Mouse (Mus musculus) intestine, embryonic 16.5 days (tissue): ENCODE results near the gene Clec16a. TPM values are rescaled to one million over a fixed set of nuclear protein-coding genes. Genes with fewer than 3 reads are reported as not detected.

Source experiments
- ATAC-seq: fragments of 200-750 bp; cut with Nextera tagmentation; 2 replicates; pipeline ENCODE4 v1.8.0; 2017; ENCODE audit warnings: moderate TSS enrichment, moderate library complexity
- H3K27ac ChIP-seq: fragments of 300-500 bp; sonication (generic); 2 replicates; pipeline ENCODE4 v1.5.1; 2014; ENCODE audit warnings: mild to moderate bottlenecking, low read length
- H3K27me3 ChIP-seq: fragments of 300-500 bp; sonication (generic); replicated peaks from 2 replicates; pipeline ENCODE4 v1.6.1; 2014; ENCODE audit warnings: low read length, control low read depth, mixed read lengths; ENCODE audit not compliant: control insufficient read depth, insufficient read depth
- H3K36me3 ChIP-seq: fragments of 300-500 bp; sonication (generic); 2 replicates; pipeline ENCODE4 v1.6.1; 2014; ENCODE audit warnings: low read length, control low read depth; ENCODE audit not compliant: control insufficient read depth, insufficient read depth
- H3K4me1 ChIP-seq: fragments of 300-500 bp; sonication (generic); 2 replicates; pipeline ENCODE4 v1.6.1; 2014; ENCODE audit warnings: low read length, control low read depth, mixed read lengths; ENCODE audit not compliant: control insufficient read depth, insufficient read depth
- H3K4me2 ChIP-seq: fragments of 300-500 bp; sonication (generic); 2 replicates; pipeline ENCODE4 v1.6.1; 2014; ENCODE audit warnings: low read depth, low read length, control low read depth
- H3K4me3 ChIP-seq: fragments of 300-500 bp; sonication (generic); 2 replicates; pipeline ENCODE4 v1.5.1; 2014; ENCODE audit warnings: mild to moderate bottlenecking, low read length
- H3K9ac ChIP-seq: fragments of 300-500 bp; sonication (generic); 2 replicates; pipeline ENCODE4 v1.6.1; 2014; ENCODE audit warnings: low read depth, low read length
- H3K9me3 ChIP-seq: fragments of 300-500 bp; sonication (generic); 2 replicates; pipeline ENCODE4 v1.6.1; 2016; ENCODE audit warnings: low read length, control low read depth; ENCODE audit not compliant: control insufficient read depth
- WGBS: fragments of 180-500 bp; shearing (Covaris S2); extraction: QIAGEN DNeasy Blood & Tissue Kit; methylation state at CpG from one replicate; pipeline ENCODE4 v1.1.7; 2014; 5-methylcytosine and 5-hydroxymethylcytosine counted together
- polyA plus RNA-seq: library from polyadenylated mRNA; unstranded; fragments of >200 nt; fragmentation: Nextera tagmentation; extraction: Ambion mirVana; gene quantifications from 2 replicates; pipeline ENCODE4 v1.2.1, GENCODE M21; 2015

Gene Clec16a
- polyA plus RNA-seq, 1 experiment from 2014 or later: 24.3 TPM

- ATAC-seq: peak; percentile 70
- Histone ChIP-seq H3K4me1 (peaks cover 17% of the 10 kb centered on the region), H3K27me3 (no peaks in the 10 kb centered on the region), H3K27ac (peak overlapping the region; percentile 66), H3K9ac (no peak overlapping the region), H3K36me3 (no peaks in the 10 kb centered on the region), H3K4me2 (no peak overlapping the region), H3K9me3 (no peaks in the 10 kb centered on the region), H3K4me3 (no peak overlapping the region)
- 43% methylated on average over 2 of the region's 2 CpGs for WGBS
These were observed 128.9 kb downstream of the Clec16a start for GRCm38 (mm10) chr16:10674020-10674419.

- Histone ChIP-seq H3K9me3 (no peaks in the 10 kb centered on the region), H3K4me1 (peaks cover 14% of the 10 kb centered on the region), H3K27ac (peak overlapping the region; percentile 55), H3K4me2 (no peak overlapping the region), H3K27me3 (no peaks in the 10 kb centered on the region), H3K9ac (no peak overlapping the region), H3K36me3 (no peaks in the 10 kb centered on the region), H3K4me3 (no peak overlapping the region)
- ATAC-seq: no peak
- WGBS: 86% methylated on average over 2 of the region's 2 CpGs
These were observed 129.8 kb downstream of the Clec16a start for GRCm38 (mm10) chr16:10674957-10675356.

DNA sequence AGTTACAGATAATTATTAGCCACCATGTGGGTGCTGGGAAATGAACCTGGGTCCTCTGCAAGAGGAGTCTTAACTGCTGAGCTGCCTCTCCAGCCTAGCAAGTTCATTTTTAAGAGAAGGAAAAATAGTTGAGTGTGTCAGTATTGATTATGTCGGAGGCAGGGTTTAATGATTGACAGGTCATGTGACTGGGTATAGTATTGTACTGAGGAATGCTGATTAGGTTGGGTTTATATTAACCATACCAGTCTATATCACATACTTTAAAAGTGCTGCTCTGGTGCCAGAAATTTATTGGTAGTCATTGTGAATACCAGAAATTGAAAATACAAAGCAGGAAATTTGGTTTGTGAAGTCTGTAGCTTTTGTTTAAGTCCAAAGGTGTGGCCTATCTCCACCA, 130.5 kb downstream of the Clec16a start:
- no peaks in the 10 kb centered on the region for H3K9me3 ChIP-seq
- no peak overlapping the region for H3K4me3 ChIP-seq
- peak overlapping the region; percentile 82 for H3K27ac ChIP-seq
- H3K9ac ChIP-seq: no peak overlapping the region
- H3K27me3 ChIP-seq: no peaks in the 10 kb centered on the region
- no peak overlapping the region for H3K4me2 ChIP-seq
- no peaks in the 10 kb centered on the region for H3K36me3 ChIP-seq
- peak; percentile 83 for ATAC-seq
- H3K4me1 ChIP-seq: peaks cover 12% of the 10 kb centered on the region
- WGBS: 61% methylated on average over 1 of the region's 1 CpGs

GRCm38 (mm10) chr16:10676461-10677066, 131.4 kb downstream of the Clec16a start:
- Histone ChIP-seq H3K27ac (peak overlapping the region; percentile 82), H3K9ac (no peak overlapping the region), H3K4me1 (peaks cover 12% of the 10 kb centered on the region), H3K27me3 (no peaks in the 10 kb centered on the region), H3K36me3 (no peaks in the 10 kb centered on the region), H3K9me3 (no peaks in the 10 kb centered on the region), H3K4me2 (no peak overlapping the region), H3K4me3 (no peak overlapping the region)
- WGBS: 45% methylated on average over 3 of the region's 3 CpGs
- peak; percentile 41 for ATAC-seq

- Histone ChIP-seq H3K27ac (no peak overlapping the region), H3K27me3 (no peaks in the 10 kb centered on the region), H3K9me3 (no peaks in the 10 kb centered on the region), H3K9ac (no peak overlapping the region), H3K4me3 (no peak overlapping the region), H3K36me3 (no peaks in the 10 kb centered on the region), H3K4me1 (no peaks in the 10 kb centered on the region), H3K4me2 (no peak overlapping the region)
- ATAC-seq: no peak
- 95% methylated on average over 2 of the region's 2 CpGs for WGBS
These were observed 137.4 kb downstream of the Clec16a start for GRCm38 (mm10) chr16:10682521-10682920.

- H3K27me3 ChIP-seq: no peaks in the 10 kb centered on the region
- H3K27ac ChIP-seq: no peak overlapping the region
- H3K4me2 ChIP-seq: no peak overlapping the region
- H3K9ac ChIP-seq: no peak overlapping the region
- no peaks in the 10 kb centered on the region for H3K4me1 ChIP-seq
- no peak for ATAC-seq
- H3K9me3 ChIP-seq: no peaks in the 10 kb centered on the region
- no peak overlapping the region for H3K4me3 ChIP-seq
- WGBS: 74% methylated on average over 8 of the region's 8 CpGs
- H3K36me3 ChIP-seq: no peaks in the 10 kb centered on the region
These were observed 138.3 kb downstream of the Clec16a start for GRCm38 (mm10) chr16:10683193-10684000.

- Histone ChIP-seq H3K4me1 (peaks cover 18% of the 10 kb centered on the region), H3K36me3 (no peaks in the 10 kb centered on the region), H3K27ac (no peak overlapping the region; the same call in 1 of the 2 replicates), H3K27me3 (no peaks in the 10 kb centered on the region), H3K9ac (no peak overlapping the region), H3K9me3 (no peaks in the 10 kb centered on the region), H3K4me2 (no peak overlapping the region), H3K4me3 (no peak overlapping the region)
- 61% methylated on average over 6 of the region's 6 CpGs for WGBS
- ATAC-seq: peak; percentile 70
These were observed 144.7 kb downstream of the Clec16a start for GRCm38 (mm10) chr16:10689748-10690318.

DNA sequence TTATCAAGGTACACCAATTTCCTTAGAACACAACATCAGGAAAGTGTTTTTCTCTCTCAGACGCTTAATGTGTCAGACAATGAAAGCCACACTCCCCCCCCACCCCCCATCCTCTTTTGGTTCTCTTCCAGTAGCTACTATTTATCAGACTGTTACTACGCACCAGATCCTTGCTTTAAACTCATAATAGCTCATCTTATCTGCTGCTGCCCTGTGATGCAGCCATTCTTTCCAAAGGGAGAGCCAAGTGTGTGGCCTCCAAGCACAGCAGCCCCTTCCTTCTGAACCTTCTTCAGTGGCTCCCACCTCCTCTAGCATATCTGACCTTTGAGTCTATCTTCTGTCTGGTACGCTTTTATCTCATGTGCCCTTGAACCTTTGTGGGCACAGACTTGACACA, 145.3 kb downstream of the Clec16a start:
- Histone ChIP-seq H3K36me3 (no peaks in the 10 kb centered on the region), H3K27ac (no peak overlapping the region), H3K4me2 (no peak overlapping the region), H3K9me3 (no peaks in the 10 kb centered on the region), H3K4me1 (peaks cover 23% of the 10 kb centered on the region), H3K9ac (no peak overlapping the region), H3K27me3 (no peaks in the 10 kb centered on the region), H3K4me3 (no peak overlapping the region)
- 70% methylated on average over 3 of the region's 3 CpGs for WGBS
- ATAC-seq: no peak

- Histone ChIP-seq H3K9ac (no peak overlapping the region), H3K36me3 (no peaks in the 10 kb centered on the region), H3K27ac (no peak overlapping the region), H3K27me3 (no peaks in the 10 kb centered on the region), H3K4me2 (no peak overlapping the region), H3K4me3 (no peak overlapping the region), H3K4me1 (peaks cover 23% of the 10 kb centered on the region), H3K9me3 (no peaks in the 10 kb centered on the region)
- ATAC-seq: no peak
- 75% methylated on average over 5 of the region's 5 CpGs for WGBS
These were observed 146.6 kb downstream of the Clec16a start for GRCm38 (mm10) chr16:10691705-10692104.
